Comparison of ENCODE assay signal across 33 mouse cellular contexts in genomic region chr5:48006059-48006458, GRCm38 (mm10).
"Had no signal": no experiment of that assay in that cellular context is flagged by ENCODE, and none has a peak within 500 bp of the region (broad histone marks: within the 10 kb centered on the region; RNA-seq: fewer than 3 reads in every experiment).

No protein-coding gene starts in this region.

- H3K4me1 ChIP-seq: heart, embryonic 10.5 days; heart, embryonic 15.5 days; hindbrain, embryonic 15.5 days; intestine, embryonic 15.5 days had no signal

- DNase-seq: heart, postnatal 10 days; heart, postnatal 14 days; heart, postnatal 36 days; heart, postnatal 4 days; kidney, adult 11 months; kidney, adult 2 months; kidney, adult 8-10 months; kidney, adult 9 months; kidney, postnatal 10 days; kidney, postnatal 14 days; kidney, postnatal 25 days; kidney, postnatal 36 days; kidney, postnatal 4 days; layer of hippocampus, adult 9-11 months; layer of hippocampus, postnatal 36 days had no signal

- H3K36me3 ChIP-seq: heart, embryonic 10.5 days; heart, embryonic 15.5 days; hindbrain, embryonic 12.5 days; hindbrain, embryonic 13.5 days; hindbrain, embryonic 15.5 days; intestine, embryonic 15.5 days had no signal

- H3K9ac ChIP-seq: heart, embryonic 12.5 days; heart, embryonic 13.5 days; heart, embryonic 15.5 days; hindbrain, embryonic 12.5 days; hindbrain, embryonic 13.5 days; hindbrain, embryonic 14.5 days; hindbrain, embryonic 15.5 days; intestine, embryonic 15.5 days; kidney, embryonic 15.5 days had no signal

- H3K27me3 ChIP-seq: heart, embryonic 12.5 days; heart, embryonic 13.5 days; heart, embryonic 15.5 days; hindbrain, embryonic 12.5 days; hindbrain, embryonic 13.5 days; hindbrain, embryonic 15.5 days; intestine, embryonic 15.5 days; kidney, embryonic 15.5 days had no signal

- H3K27ac ChIP-seq: heart, embryonic 10.5 days; heart, embryonic 13.5 days; heart, embryonic 15.5 days; hindbrain, embryonic 10.5 days; hindbrain, embryonic 12.5 days; hindbrain, embryonic 13.5 days; hindbrain, embryonic 14.5 days; hindbrain, embryonic 15.5 days; hindbrain, postnatal 0 days; intestine, embryonic 15.5 days; kidney, embryonic 15.5 days; kidney, postnatal 0 days; layer of hippocampus, adult 2 months had no signal

- H3K4me3 ChIP-seq: heart, embryonic 10.5 days; heart, embryonic 12.5 days; heart, embryonic 13.5 days; heart, embryonic 15.5 days; hindbrain, embryonic 10.5 days; hindbrain, embryonic 12.5 days; hindbrain, embryonic 13.5 days; hindbrain, embryonic 15.5 days; intestine, embryonic 15.5 days; kidney, embryonic 15.5 days; layer of hippocampus, adult 2 months had no signal

- ATAC-seq: hindbrain, postnatal 0 days; inflammation-experienced regulatory T-cells, adult 6 months; intestine, embryonic 15.5 days; intestine, embryonic 16.5 days; intestine, postnatal 0 days had no signal

- H3K4me2 ChIP-seq: heart, embryonic 11.5 days; heart, embryonic 12.5 days; heart, embryonic 13.5 days; heart, embryonic 15.5 days; hindbrain, embryonic 12.5 days; hindbrain, embryonic 13.5 days; hindbrain, embryonic 14.5 days; hindbrain, embryonic 15.5 days; intestine, embryonic 15.5 days; kidney, embryonic 15.5 days had no signal

- H3K9me3 ChIP-seq: heart, embryonic 10.5 days; heart, embryonic 12.5 days; heart, embryonic 13.5 days; heart, embryonic 15.5 days; hindbrain, embryonic 10.5 days; hindbrain, embryonic 12.5 days; hindbrain, embryonic 13.5 days; hindbrain, embryonic 15.5 days; intestine, embryonic 15.5 days; kidney, embryonic 15.5 days had no signal
